Mouse (Mus musculus): Measurements from ENCODE around the gene Olfr1218. TPM values are rescaled to one million over a fixed set of nuclear protein-coding genes. Genes with fewer than 3 reads are reported as not detected.

The Olfr1218 gene
- polyA plus RNA-seq (2014; fragmentation: Illumina TruSeq; extraction: RNeasy Lipid Tissue Mini Kit (QIAGEN cat#74804); ENCODE audit: low read depth, low replicate concordance), result not detected

DNA sequence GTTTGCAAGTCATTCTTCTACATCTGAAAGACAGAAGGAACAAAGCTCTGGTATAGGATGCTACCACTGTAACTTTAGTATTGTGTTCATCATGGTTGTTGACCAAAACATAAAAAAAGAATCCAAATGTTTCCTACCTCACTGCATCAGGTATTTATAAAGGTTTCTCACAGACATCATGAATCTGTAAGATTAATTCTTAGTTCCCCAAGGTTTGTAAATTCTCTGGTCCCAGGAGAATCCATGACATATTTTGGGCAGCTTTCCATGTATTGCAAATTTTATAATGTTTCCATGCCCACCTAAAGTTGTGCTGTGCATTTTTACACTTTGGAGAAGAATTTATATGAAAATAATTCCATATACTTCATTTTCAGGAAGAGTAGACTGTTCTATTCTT, at the start of gene Olfr1218:
Olfr1218 (minus strand) TSS at position 101 of the 400 bp plus-strand sequence.

DNA sequence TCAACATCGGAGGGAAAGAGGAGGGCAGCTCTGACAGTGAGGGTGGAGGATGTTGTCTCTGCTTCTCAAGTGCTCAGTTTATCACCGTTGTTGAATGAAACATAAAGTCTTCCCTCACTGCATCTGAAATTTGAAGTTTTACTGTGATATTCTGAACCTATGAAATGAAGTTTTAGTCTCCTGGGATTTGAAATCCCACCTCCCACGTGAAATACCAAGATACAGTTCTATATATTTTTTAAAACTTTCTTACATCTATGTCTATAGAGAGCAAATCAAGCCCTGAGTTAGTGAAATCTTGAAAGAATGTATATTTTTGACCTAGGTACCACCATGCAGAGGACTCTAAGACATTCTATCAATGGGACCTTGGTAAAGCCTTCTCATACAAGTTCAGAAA, 45.7 kb upstream of the Olfr1218 start, which contains the start of gene Olfr1220:
Olfr1220 (minus strand) TSS at position 101 of the 400 bp plus-strand sequence.

DNA sequence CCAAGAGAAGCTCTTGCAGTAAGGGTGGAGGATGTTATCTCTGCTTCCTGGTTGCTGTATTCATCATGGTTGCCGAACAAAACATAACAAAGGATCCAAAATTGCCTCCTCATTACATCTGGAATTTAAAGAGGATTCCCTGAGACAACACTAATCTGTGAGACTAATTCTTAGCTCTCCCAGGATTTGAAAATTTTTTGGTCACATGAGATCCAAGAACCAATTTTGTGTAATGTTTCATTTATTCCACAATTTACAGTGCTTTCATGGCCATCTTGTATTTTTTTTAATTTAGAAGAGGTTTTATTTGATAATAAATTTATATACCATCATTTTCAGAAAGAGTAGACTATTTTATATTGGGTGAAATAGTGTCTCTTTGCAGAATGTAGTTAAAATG, 22.4 kb upstream of the Olfr1218 start, which contains the start of gene Olfr1219:
Olfr1219 (minus strand) TSS at position 101 of the 400 bp plus-strand sequence.

DNA sequence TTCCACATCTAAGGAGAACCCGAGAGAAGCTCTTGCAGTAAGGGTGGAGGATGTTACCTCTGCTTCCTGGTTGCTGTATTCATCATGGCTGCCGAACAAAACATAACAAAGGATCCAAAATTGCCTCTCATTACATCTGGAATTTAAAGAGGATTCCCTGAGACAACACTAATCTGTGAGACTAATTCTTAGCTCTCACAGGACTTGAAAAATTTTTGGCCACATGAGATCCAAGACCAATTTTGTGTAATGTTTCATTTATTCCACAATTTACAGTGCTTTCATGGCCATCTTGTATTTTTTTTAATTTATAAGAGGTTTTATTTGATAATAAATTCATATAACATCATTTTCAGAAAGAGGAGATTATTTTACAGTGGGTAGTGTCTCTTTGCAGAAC, 29.0 kb downstream of the Olfr1218 start, which contains the start of gene Olfr1217:
Olfr1217 (minus strand) TSS at position 101 of the 400 bp plus-strand sequence.

DNA sequence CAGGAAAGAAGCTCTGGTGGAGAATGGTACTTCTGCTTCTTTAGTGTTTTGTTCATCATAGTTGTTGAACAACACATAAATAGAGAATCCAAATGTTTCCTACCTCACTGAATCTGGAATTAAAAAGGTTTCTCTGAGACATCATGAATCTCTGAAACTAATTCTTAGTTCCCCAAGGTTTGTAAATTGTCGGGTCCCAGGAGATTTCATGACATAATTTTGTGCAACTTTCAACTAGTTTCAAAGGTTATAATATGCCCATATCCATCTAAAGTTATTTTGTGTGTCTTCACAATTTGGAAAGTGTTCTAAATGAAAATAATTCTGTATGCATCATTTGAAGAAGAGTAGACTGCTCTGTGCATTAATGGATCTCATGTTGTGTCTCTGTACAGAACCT, 42.7 kb downstream of the Olfr1218 start, which contains the start of gene Olfr1216:
Olfr1216 (minus strand) TSS at position 101 of the 400 bp plus-strand sequence.

DNA sequence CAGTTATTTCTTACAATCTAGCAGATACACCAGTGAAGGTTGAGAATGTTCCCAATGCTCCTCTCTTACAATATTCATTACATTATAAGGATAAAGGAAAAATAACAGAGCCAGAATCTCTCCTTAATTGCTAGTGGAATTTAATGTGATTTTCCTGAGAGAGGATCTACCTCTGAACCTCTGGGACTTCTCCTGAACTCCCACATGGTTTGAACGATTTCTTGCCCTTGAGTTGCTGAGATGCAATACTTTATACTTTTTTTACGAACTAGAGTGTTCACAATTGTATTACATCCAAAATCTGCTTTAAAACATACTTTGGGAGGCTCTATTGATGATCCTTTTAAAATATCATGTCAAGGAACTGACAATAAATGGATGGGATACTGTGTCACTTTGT, 54.1 kb downstream of the Olfr1218 start, which contains the start of gene Olfr1215:
Olfr1215 (minus strand) TSS at position 101 of the 400 bp plus-strand sequence.

Other genes with a start within 250 kb of the Olfr1218 start
- not detected for gene Olfr1202, start 246.7 kb downstream of the Olfr1218 start, polyA plus RNA-seq (2014; fragmentation: Illumina TruSeq; extraction: RNeasy Lipid Tissue Mini Kit (QIAGEN cat#74804); ENCODE audit: low read depth, low replicate concordance)
- gene Olfr1205, start 231.4 kb downstream of the Olfr1218 start, polyA plus RNA-seq (2014; fragmentation: Illumina TruSeq; extraction: RNeasy Lipid Tissue Mini Kit (QIAGEN cat#74804); ENCODE audit: low read depth, low replicate concordance), result not detected
- gene Olfr1204, start 211.9 kb downstream of the Olfr1218 start, polyA plus RNA-seq (2014; fragmentation: Illumina TruSeq; extraction: RNeasy Lipid Tissue Mini Kit (QIAGEN cat#74804); ENCODE audit: low read depth, low replicate concordance), result not detected
- not detected for gene Olfr1206, start 198.0 kb downstream of the Olfr1218 start, polyA plus RNA-seq (2014; fragmentation: Illumina TruSeq; extraction: RNeasy Lipid Tissue Mini Kit (QIAGEN cat#74804); ENCODE audit: low read depth, low replicate concordance)
- gene Olfr1208, start 158.9 kb downstream of the Olfr1218 start, polyA plus RNA-seq (2014; fragmentation: Illumina TruSeq; extraction: RNeasy Lipid Tissue Mini Kit (QIAGEN cat#74804); ENCODE audit: low read depth, low replicate concordance), result not detected
- gene Olfr1209, start 146.0 kb downstream of the Olfr1218 start, polyA plus RNA-seq (2014; fragmentation: Illumina TruSeq; extraction: RNeasy Lipid Tissue Mini Kit (QIAGEN cat#74804); ENCODE audit: low read depth, low replicate concordance), result not detected
- gene Olfr1211, start 123.1 kb downstream of the Olfr1218 start, polyA plus RNA-seq (2014; fragmentation: Illumina TruSeq; extraction: RNeasy Lipid Tissue Mini Kit (QIAGEN cat#74804); ENCODE audit: low read depth, low replicate concordance), result not detected
- not detected for gene Olfr1212, start 107.2 kb downstream of the Olfr1218 start, polyA plus RNA-seq (2014; fragmentation: Illumina TruSeq; extraction: RNeasy Lipid Tissue Mini Kit (QIAGEN cat#74804); ENCODE audit: low read depth, low replicate concordance)
- not detected for gene Gm13762, start 80.9 kb downstream of the Olfr1218 start, polyA plus RNA-seq (2014; fragmentation: Illumina TruSeq; extraction: RNeasy Lipid Tissue Mini Kit (QIAGEN cat#74804); ENCODE audit: low read depth, low replicate concordance)
- gene Olfr1214, start 68.5 kb downstream of the Olfr1218 start, polyA plus RNA-seq (2014; fragmentation: Illumina TruSeq; extraction: RNeasy Lipid Tissue Mini Kit (QIAGEN cat#74804); ENCODE audit: low read depth, low replicate concordance), result not detected
- gene Olfr1215, start 54.2 kb downstream of the Olfr1218 start, polyA plus RNA-seq (2014; fragmentation: Illumina TruSeq; extraction: RNeasy Lipid Tissue Mini Kit (QIAGEN cat#74804); ENCODE audit: low read depth, low replicate concordance), result not detected
- gene Olfr1216, start 42.8 kb downstream of the Olfr1218 start, polyA plus RNA-seq (2014; fragmentation: Illumina TruSeq; extraction: RNeasy Lipid Tissue Mini Kit (QIAGEN cat#74804); ENCODE audit: low read depth, low replicate concordance), result not detected
- not detected for gene Olfr1217, start 29.1 kb downstream of the Olfr1218 start, polyA plus RNA-seq (2014; fragmentation: Illumina TruSeq; extraction: RNeasy Lipid Tissue Mini Kit (QIAGEN cat#74804); ENCODE audit: low read depth, low replicate concordance)
- gene Olfr1219, start 22.3 kb upstream of the Olfr1218 start, polyA plus RNA-seq (2014; fragmentation: Illumina TruSeq; extraction: RNeasy Lipid Tissue Mini Kit (QIAGEN cat#74804); ENCODE audit: low read depth, low replicate concordance), result not detected
- not detected for gene Olfr1220, start 45.6 kb upstream of the Olfr1218 start, polyA plus RNA-seq (2014; fragmentation: Illumina TruSeq; extraction: RNeasy Lipid Tissue Mini Kit (QIAGEN cat#74804); ENCODE audit: low read depth, low replicate concordance)
- not detected for gene Olfr1221, start 56.1 kb upstream of the Olfr1218 start, polyA plus RNA-seq (2014; fragmentation: Illumina TruSeq; extraction: RNeasy Lipid Tissue Mini Kit (QIAGEN cat#74804); ENCODE audit: low read depth, low replicate concordance)
- gene Olfr1222, start 71.9 kb upstream of the Olfr1218 start, polyA plus RNA-seq (2014; fragmentation: Illumina TruSeq; extraction: RNeasy Lipid Tissue Mini Kit (QIAGEN cat#74804); ENCODE audit: low read depth, low replicate concordance), result not detected
- not detected for gene Olfr1223, start 90.4 kb upstream of the Olfr1218 start, polyA plus RNA-seq (2014; fragmentation: Illumina TruSeq; extraction: RNeasy Lipid Tissue Mini Kit (QIAGEN cat#74804); ENCODE audit: low read depth, low replicate concordance)
- gene Olfr1224-ps1, start 102.9 kb upstream of the Olfr1218 start, polyA plus RNA-seq (2014; fragmentation: Illumina TruSeq; extraction: RNeasy Lipid Tissue Mini Kit (QIAGEN cat#74804); ENCODE audit: low read depth, low replicate concordance), result not detected
- gene Olfr1225, start 113.5 kb upstream of the Olfr1218 start, polyA plus RNA-seq (2014; fragmentation: Illumina TruSeq; extraction: RNeasy Lipid Tissue Mini Kit (QIAGEN cat#74804); ENCODE audit: low read depth, low replicate concordance), result not detected
- not detected for gene Olfr1226, start 138.9 kb upstream of the Olfr1218 start, polyA plus RNA-seq (2014; fragmentation: Illumina TruSeq; extraction: RNeasy Lipid Tissue Mini Kit (QIAGEN cat#74804); ENCODE audit: low read depth, low replicate concordance)
- not detected for gene Olfr1228, start 192.9 kb upstream of the Olfr1218 start, polyA plus RNA-seq (2014; fragmentation: Illumina TruSeq; extraction: RNeasy Lipid Tissue Mini Kit (QIAGEN cat#74804); ENCODE audit: low read depth, low replicate concordance)
- gene Olfr1229, start 226.8 kb upstream of the Olfr1218 start, polyA plus RNA-seq (2014; fragmentation: Illumina TruSeq; extraction: RNeasy Lipid Tissue Mini Kit (QIAGEN cat#74804); ENCODE audit: low read depth, low replicate concordance), result not detected
- gene Olfr1230, start 236.1 kb upstream of the Olfr1218 start, polyA plus RNA-seq (2014; fragmentation: Illumina TruSeq; extraction: RNeasy Lipid Tissue Mini Kit (QIAGEN cat#74804); ENCODE audit: low read depth, low replicate concordance), result not detected
- gene Olfr1231, start 245.9 kb upstream of the Olfr1218 start, polyA plus RNA-seq (2014; fragmentation: Illumina TruSeq; extraction: RNeasy Lipid Tissue Mini Kit (QIAGEN cat#74804); ENCODE audit: low read depth, low replicate concordance), result not detected

Measured in liver, adult 10 weeks (tissue).